Mouse (Mus musculus) ES-Bruce4 (cell line): ENCODE measurements around the gene Pttg1. TPM values are rescaled to one million over a fixed set of nuclear protein-coding genes. Genes with fewer than 3 reads are reported as not detected.

Source experiments
- H3K27ac ChIP-seq: 2 replicates; pipeline ENCODE4 v1.5.1; 2012; ENCODE audit warnings: low read length, inconsistent platforms; ENCODE audit not compliant: insufficient read depth
- H3K27me3 ChIP-seq: 2 replicates; pipeline ENCODE4 v1.6.1; 2012; ENCODE audit warnings: mild to moderate bottlenecking, low read length, inconsistent platforms; ENCODE audit not compliant: control insufficient read depth, poor library complexity, insufficient read depth, severe bottlenecking
- H3K36me3 ChIP-seq: 2 replicates; pipeline ENCODE4 v1.6.1; 2012; ENCODE audit warnings: inconsistent platforms, mild to moderate bottlenecking, low read length, moderate library complexity; ENCODE audit not compliant: control insufficient read depth, poor library complexity, insufficient read depth, severe bottlenecking
- H3K4me1 ChIP-seq: one replicate; pipeline ENCODE4 v1.8.1; 2011; ENCODE audit warnings: low read length; ENCODE audit not compliant: control insufficient read depth, insufficient read depth
- H3K4me3 ChIP-seq: 2 replicates; pipeline ENCODE4 v1.5.1; 2011; ENCODE audit warnings: low read depth, mild to moderate bottlenecking, low read length
- H3K9ac ChIP-seq: 2 replicates; pipeline ENCODE4 v1.6.1; 2012; ENCODE audit warnings: low read depth, mild to moderate bottlenecking, inconsistent platforms; ENCODE audit not compliant: poor library complexity, severe bottlenecking
- H3K9me3 ChIP-seq: replicated peaks from 2 replicates; pipeline ENCODE4 v1.6.1; 2012; ENCODE audit warnings: mild to moderate bottlenecking, low read length, inconsistent platforms; ENCODE audit not compliant: control insufficient read depth, poor library complexity, insufficient read depth, severe bottlenecking
- CTCF ChIP-seq: IDR thresholded peaks from one replicate; pipeline ENCODE4 v1.8.1; 2011; ENCODE audit warnings: low read depth, low read length
- EP300 ChIP-seq: IDR thresholded peaks from 2 replicates; pipeline ENCODE4 v1.6.1; 2011; ENCODE audit warnings: low read depth, low read length; ENCODE audit not compliant: insufficient read depth
- POLR2A ChIP-seq: IDR thresholded peaks from one replicate; pipeline ENCODE4 v1.8.1; 2011; ENCODE audit warnings: low read length; ENCODE audit not compliant: insufficient read depth
- polyA plus RNA-seq: library from polyadenylated mRNA; stranded (reverse); fragments of >200 nt; gene quantifications from 2 replicates; pipeline ENCODE4 v1.2.4, GENCODE M21; 2011; ENCODE audit warnings: low read depth; ENCODE audit not compliant: missing spikeins, insufficient read depth, insufficient read length

Pttg1 gene
- polyA plus RNA-seq, 1 experiment = 202 TPM

- no peaks in the 10 kb centered on the region for H3K27me3 ChIP-seq
- no peak overlapping the region for H3K4me3 ChIP-seq
- H3K27ac ChIP-seq = no peak overlapping the region
- TF ChIP-seq CTCF (peak; percentile 17), EP300 (no peak)
- H3K4me1 ChIP-seq = no peaks in the 10 kb centered on the region
- H3K36me3 ChIP-seq = no peaks in the 10 kb centered on the region
- H3K9me3 ChIP-seq = no peaks in the 10 kb centered on the region
- H3K9ac ChIP-seq = no peak overlapping the region
Measured at GRCm38 (mm10) chr11:43411413-43411812, 14.6 kb downstream of the Pttg1 start.

DNA sequence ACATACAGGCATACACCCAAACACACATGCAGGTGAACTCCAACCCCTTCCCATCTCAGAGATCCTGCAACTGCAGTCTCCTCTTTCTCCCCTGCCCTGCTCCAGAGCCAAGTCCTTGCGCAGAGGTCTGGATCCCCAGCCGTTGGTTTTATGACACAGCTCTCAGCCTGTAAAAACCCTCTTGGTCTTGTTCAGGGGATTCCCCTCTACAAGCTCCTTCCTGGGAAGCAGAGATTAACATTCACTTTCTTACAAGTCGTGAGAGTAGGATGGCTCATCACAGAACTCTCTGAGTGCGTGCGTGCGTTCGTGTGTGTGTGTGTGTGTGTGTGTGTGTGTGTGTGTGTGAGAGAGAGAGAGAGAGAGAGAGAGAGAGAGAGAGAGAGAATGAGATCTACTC is 15.8 kb downstream of the Pttg1 start:
- H3K27me3 ChIP-seq = no peaks in the 10 kb centered on the region
- H3K4me3 ChIP-seq = no peak overlapping the region
- H3K36me3 ChIP-seq = no peaks in the 10 kb centered on the region
- H3K9ac ChIP-seq = no peak overlapping the region
- H3K9me3 ChIP-seq = no peaks in the 10 kb centered on the region
- H3K4me1 ChIP-seq = no peaks in the 10 kb centered on the region
- no peak for TF ChIP-seq CTCF
- TF ChIP-seq EP300 = no peak
- TF ChIP-seq POLR2A = no peak
- no peak overlapping the region for H3K27ac ChIP-seq

GRCm38 (mm10) chr11:43408888-43409287 is 17.2 kb downstream of the Pttg1 start:
- Histone ChIP-seq H3K9ac (no peak overlapping the region), H3K27me3 (no peaks in the 10 kb centered on the region), H3K9me3 (no peaks in the 10 kb centered on the region), H3K36me3 (no peaks in the 10 kb centered on the region), H3K27ac (no peak overlapping the region), H3K4me3 (no peak overlapping the region), H3K4me1 (no peaks in the 10 kb centered on the region)
- no peak for TF ChIP-seq POLR2A
- TF ChIP-seq EP300 = no peak
- TF ChIP-seq CTCF = no peak

GRCm38 (mm10) chr11:43404150-43404807 is 21.8 kb downstream of the Pttg1 start:
- no peaks in the 10 kb centered on the region for H3K4me1 ChIP-seq
- TF ChIP-seq POLR2A (no peak), EP300 (no peak), CTCF (no peak)
- H3K9me3 ChIP-seq = no peaks in the 10 kb centered on the region
- no peaks in the 10 kb centered on the region for H3K36me3 ChIP-seq
- H3K27me3 ChIP-seq = no peaks in the 10 kb centered on the region; the same call in 1 of the 2 replicates
- H3K4me3 ChIP-seq = no peak overlapping the region
- no peak overlapping the region for H3K27ac ChIP-seq
- H3K9ac ChIP-seq = no peak overlapping the region

- Histone ChIP-seq H3K9ac (no peak overlapping the region), H3K27me3 (no peaks in the 10 kb centered on the region; the same call in 1 of the 2 replicates), H3K4me1 (no peaks in the 10 kb centered on the region), H3K9me3 (no peaks in the 10 kb centered on the region), H3K27ac (no peak overlapping the region), H3K36me3 (no peaks in the 10 kb centered on the region), H3K4me3 (no peak overlapping the region)
- TF ChIP-seq POLR2A (no peak), CTCF (no peak), EP300 (no peak)
Measured at GRCm38 (mm10) chr11:43400131-43400530, 25.9 kb downstream of the Pttg1 start.

- Histone ChIP-seq H3K36me3 (no peaks in the 10 kb centered on the region), H3K4me3 (no peak overlapping the region), H3K27ac (no peak overlapping the region), H3K27me3 (no peaks in the 10 kb centered on the region; the same call in 1 of the 2 replicates), H3K9me3 (no peaks in the 10 kb centered on the region), H3K9ac (no peak overlapping the region), H3K4me1 (no peaks in the 10 kb centered on the region)
- TF ChIP-seq EP300 (no peak), CTCF (peak; percentile 15), POLR2A (no peak)
Measured at GRCm38 (mm10) chr11:43399297-43399696, 26.8 kb downstream of the Pttg1 start.
